In the genomic region with DNA sequence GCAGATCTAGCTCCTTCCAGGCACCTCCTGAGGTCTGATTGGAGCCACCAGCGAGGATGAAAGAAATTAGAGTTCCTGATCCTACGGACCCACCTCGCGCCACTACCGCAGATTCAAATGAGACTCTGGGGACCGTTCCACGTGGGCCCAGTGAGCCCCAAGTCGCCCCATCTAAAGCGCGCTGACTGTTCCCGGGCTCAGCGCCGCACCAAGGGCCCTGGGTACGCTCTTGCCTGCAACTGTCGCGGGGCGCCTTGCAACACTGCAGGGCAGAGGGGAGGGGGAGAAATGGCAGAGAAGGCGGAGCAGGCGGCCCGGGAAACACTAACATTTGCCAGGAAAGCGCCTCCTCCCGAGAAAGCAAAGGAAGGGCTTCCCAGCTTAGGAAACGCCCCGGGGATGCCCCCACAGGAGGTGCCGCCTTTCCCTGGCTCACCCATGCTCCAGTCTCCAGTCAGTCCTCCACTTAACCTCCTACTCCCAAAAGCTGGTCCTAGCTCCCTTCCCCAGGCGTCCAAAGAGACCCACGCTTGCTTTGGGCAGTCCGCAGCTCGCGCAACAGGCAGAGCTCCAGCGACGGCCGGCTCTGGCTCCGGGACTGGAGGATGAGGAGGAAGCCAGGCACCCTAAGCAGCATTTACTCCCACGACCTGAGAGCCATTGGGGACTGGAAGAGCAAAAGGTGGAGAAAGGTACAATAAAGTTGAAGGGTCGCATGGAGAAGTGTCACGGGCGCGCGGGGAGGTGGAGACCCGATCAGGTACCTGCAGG, we compare ENCODE assay signal across 8 mouse cellular contexts. TPM values are rescaled to one million over a fixed set of nuclear protein-coding genes. Genes with fewer than 3 reads are reported as not detected.
A peak's percentile ranks its signal among the peaks of the same experiment; 100 is the strongest.
DNase-seq lines count a peak whose midpoint lies in the region; ATAC-seq and TF ChIP-seq lines count a peak whose summit lies in the region.

No protein-coding gene starts in this region.

- TF ChIP-seq CTCF in G1E (IDR thresholded peaks at IDR 0.05; ENCODE audit: low read depth, low read length), result no peak

- no peak for DNase-seq in G1E (ENCODE audit: low spot score)
- DNase-seq in gastrocnemius, adult 8-10 months (ENCODE audit: low spot score in 2 of 2), result peak; percentile 15 to 38
- DNase-seq in left cerebral cortex, postnatal 10 days (ENCODE audit: extremely low spot score in 1 of 2, low spot score in 2 of 2), result peak; percentile 56 to 64
- DNase-seq in lung, postnatal 36 days, result peak; percentile 66
- DNase-seq in right cerebral cortex, postnatal 25 days, result peak; percentile 62
- no peak for DNase-seq in spleen, adult 18-20 months

- no peak for ATAC-seq in G1E (ENCODE audit: extremely low read depth, insufficient number of reproducible peaks, low FRiP score, poor library complexity, severe bottlenecking)
- peak; percentile 79 for ATAC-seq in hindbrain, embryonic 15.5 days (ENCODE audit: low FRiP score, low read depth)

- H3K27ac ChIP-seq in brown adipose tissue, adult 24 weeks (replicated peaks; ENCODE audit: low read depth, low read length), result no peak overlapping the region
- no peak overlapping the region for H3K27ac ChIP-seq in hindbrain, embryonic 15.5 days (replicated peaks)

- peak overlapping the region; percentile 53 for H3K9ac ChIP-seq in hindbrain, embryonic 15.5 days

- H3K4me2 ChIP-seq in hindbrain, embryonic 15.5 days, result peak overlapping the region; percentile 99

- no peaks in the 10 kb centered on the region for H3K36me3 ChIP-seq in G1E (replicated peaks)
- no peaks in the 10 kb centered on the region for H3K36me3 ChIP-seq in hindbrain, embryonic 15.5 days

- intact Hi-C loops in left cerebral cortex, postnatal 10 days (cut with DNase I), result no loop called here

- no peaks in the 10 kb centered on the region for H3K9me3 ChIP-seq in G1E (replicated peaks)
- H3K9me3 ChIP-seq in hindbrain, embryonic 15.5 days, result no peaks in the 10 kb centered on the region

- peak overlapping the region; percentile 61; the same call in 1 of the 2 replicates for H3K4me3 ChIP-seq in G1E (ENCODE audit: low read depth, low read length)
- H3K4me3 ChIP-seq in brown adipose tissue, adult 24 weeks (ENCODE audit: insufficient read depth, low read depth, low read length), result peak overlapping the region; percentile 69
- peak overlapping the region; percentile 55 for H3K4me3 ChIP-seq in hindbrain, embryonic 15.5 days

- H3K4me1 ChIP-seq in G1E (ENCODE audit: insufficient read depth, low read depth, low read length), result peaks cover 15% of the 10 kb centered on the region
- H3K4me1 ChIP-seq in brown adipose tissue, adult 24 weeks (ENCODE audit: control insufficient read depth, insufficient read depth, insufficient read length, low read length), result no peaks in the 10 kb centered on the region
- peaks cover 21% of the 10 kb centered on the region for H3K4me1 ChIP-seq in hindbrain, embryonic 15.5 days (replicated peaks)

- peaks cover 36% of the 10 kb centered on the region for H3K27me3 ChIP-seq in G1E (ENCODE audit: insufficient read depth, low read length)
- H3K27me3 ChIP-seq in hindbrain, embryonic 15.5 days, result peaks cover 42% of the 10 kb centered on the region

- under 1% methylated on average over 41 of the region's 41 CpGs for WGBS in hindbrain, embryonic 15.5 days

RNA-seq across cellular contexts. Expression of a gene that starts 1.2 kb away (rescaled TPM):
- not detected in 2 replicates for total RNA-seq in G1E (2014; fragmentation: Nextera tagmentation)
- total RNA-seq in G1E (2017), result 0.11 and 0.12 TPM in 2 replicates
- polyA plus RNA-seq in G1E (2012), result 0.07 and 0.08 TPM in 2 replicates
- polyA plus RNA-seq in brown adipose tissue, adult 24 weeks (2012; ENCODE audit: insufficient read depth, insufficient read length, missing spikeins), result 9.7 and 11.2 TPM in 2 replicates
- 1 to 10 TPM in 1 of 4 experiments, under 1 TPM in 3; 0.65 to 1.1 (median 0.75) TPM for total RNA-seq in gastrocnemius, adult 8-10 months (2022)
- polyA plus RNA-seq in hindbrain, embryonic 15.5 days (2015; fragmentation: Nextera tagmentation; extraction: Ambion mirVana), result 0.80 and 0.83 TPM in 2 replicates
- total RNA-seq in left cerebral cortex, postnatal 10 days (2021), result 1 to 10 TPM; 4.5 to 5.3 TPM

RNA-seq across cellular contexts. Expression of a gene that starts 59.2 kb away (rescaled TPM):
- total RNA-seq in G1E (2014; fragmentation: Nextera tagmentation) (not detected in 2 replicates), G1E (2017) (not detected in 2 replicates)
- polyA plus RNA-seq in G1E (2012), result not detected in 2 replicates
- not detected in 2 replicates for polyA plus RNA-seq in brown adipose tissue, adult 24 weeks (2012; ENCODE audit: insufficient read depth, insufficient read length, missing spikeins)
- total RNA-seq in gastrocnemius, adult 8-10 months (2022), result not detected
- not detected in 2 replicates for polyA plus RNA-seq in hindbrain, embryonic 15.5 days (2015; fragmentation: Nextera tagmentation; extraction: Ambion mirVana)
- not detected for total RNA-seq in left cerebral cortex, postnatal 10 days (2021)

Comparison
In these comparisons a context has a peak if more than half of its experiments do, and no peak if none do; other contexts are left out.
1. DNase-seq: peak in gastrocnemius, adult 8-10 months (2 of 2), left cerebral cortex, postnatal 10 days (2 of 2), lung, postnatal 36 days (single experiment) and right cerebral cortex, postnatal 25 days (single experiment); none in G1E (single experiment) and spleen, adult 18-20 months (0 of 2).
2. Peak in every context shown above with its lines, with median percentiles within 50 percentile points of each other: H3K4me3 ChIP-seq.